Mouse (Mus musculus) kidney, adult 2 months (tissue): ENCODE data around the gene Zfp775. TPM values are rescaled to one million over a fixed set of nuclear protein-coding genes. Genes with fewer than 3 reads are reported as not detected.

Source experiments
- DNase-seq: peaks from one replicate; pipeline ENCODE4 v3.0.0; 2021
- H3K27ac ChIP-seq: fragments of 200-500 bp; 2 replicates; pipeline ENCODE4 v1.5.1; 2012; ENCODE audit warnings: low read depth, low read length, control low read depth, inconsistent platforms; ENCODE audit not compliant: insufficient read depth
- H3K27me3 ChIP-seq: fragments of 200-500 bp; replicated peaks from 2 replicates; pipeline ENCODE4 v1.6.1; 2012; ENCODE audit warnings: mild to moderate bottlenecking, moderate library complexity, low read length, inconsistent platforms; ENCODE audit not compliant: control insufficient read depth, insufficient read depth
- H3K36me3 ChIP-seq: fragments of 200-500 bp; 2 replicates; pipeline ENCODE4 v1.6.1; 2012; ENCODE audit warnings: mild to moderate bottlenecking, moderate library complexity, low read length, inconsistent platforms; ENCODE audit not compliant: control insufficient read depth, insufficient read depth
- H3K4me1 ChIP-seq: fragments of 200-500 bp; 2 replicates; pipeline ENCODE4 v1.6.1; 2011; ENCODE audit warnings: low read length; ENCODE audit not compliant: control insufficient read depth, insufficient read depth
- H3K4me3 ChIP-seq: fragments of 200-500 bp; 2 replicates; pipeline ENCODE4 v1.5.1; 2011; ENCODE audit warnings: mild to moderate bottlenecking, low read depth, low read length, control low read depth; ENCODE audit not compliant: insufficient read depth
- CTCF ChIP-seq: fragments of 200-500 bp; conservative IDR thresholded peaks from 2 replicates; pipeline ENCODE4 v1.5.1; 2011; ENCODE audit warnings: low read depth, mild to moderate bottlenecking, control low read depth, low read length, moderate library complexity, mixed read lengths; ENCODE audit not compliant: insufficient read depth, insufficient read length
- POLR2A ChIP-seq: fragments of 200-500 bp; IDR thresholded peaks from one replicate; pipeline ENCODE4 v1.6.1; 2011; ENCODE audit warnings: low read depth, low read length, control low read depth
- WGBS: fragments of 180-500 bp; shearing (Covaris S2); methylation state at CpG from one replicate; pipeline ENCODE4 v1.1.7; 2018; 5-methylcytosine and 5-hydroxymethylcytosine counted together
- polyA plus RNA-seq: library from polyadenylated mRNA; depleted of rRNA; stranded (reverse); fragments of >200 nt; gene quantifications from 2 replicates; pipeline ENCODE4 v1.2.3, GENCODE M21; 2012

Gene Zfp775
- polyA plus RNA-seq, 1 experiment = 4.3 TPM

DNA sequence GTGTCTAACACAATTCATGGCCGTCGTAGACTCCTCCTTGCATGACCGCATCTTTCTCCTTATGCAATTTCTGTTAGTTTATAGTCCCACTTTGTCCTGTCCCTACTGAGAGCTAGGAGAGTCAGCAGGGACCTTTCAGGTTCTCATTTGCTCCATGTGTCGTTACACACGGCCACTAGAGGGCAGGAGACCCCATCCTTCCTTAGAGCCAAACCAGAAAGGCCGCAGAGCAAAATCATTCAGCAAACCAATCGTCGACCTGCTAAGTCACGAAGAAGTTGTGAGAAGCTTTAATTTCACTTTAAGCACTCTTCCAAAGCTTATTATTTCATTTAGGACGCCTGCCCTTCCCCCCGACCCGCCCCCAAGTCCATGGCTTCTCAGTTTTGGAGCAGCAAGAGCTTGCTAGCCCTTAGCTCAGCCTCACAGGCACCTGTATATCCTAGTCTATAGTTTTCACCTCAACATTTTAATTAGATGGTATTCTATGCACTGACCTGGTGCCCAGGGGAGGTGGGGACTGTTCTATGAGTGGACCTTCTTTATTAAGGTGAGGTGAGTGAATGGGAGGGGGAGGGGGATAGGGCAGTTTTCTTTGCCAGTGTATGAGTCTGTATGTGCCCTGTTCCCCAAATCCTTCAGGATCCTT, 43.9 kb downstream of the Zfp775 start:
- 6% methylated on average over 12 of the region's 12 CpGs for WGBS
- H3K36me3 ChIP-seq = no peaks in the 10 kb centered on the region; the same call in 1 of the 2 replicates

DNA sequence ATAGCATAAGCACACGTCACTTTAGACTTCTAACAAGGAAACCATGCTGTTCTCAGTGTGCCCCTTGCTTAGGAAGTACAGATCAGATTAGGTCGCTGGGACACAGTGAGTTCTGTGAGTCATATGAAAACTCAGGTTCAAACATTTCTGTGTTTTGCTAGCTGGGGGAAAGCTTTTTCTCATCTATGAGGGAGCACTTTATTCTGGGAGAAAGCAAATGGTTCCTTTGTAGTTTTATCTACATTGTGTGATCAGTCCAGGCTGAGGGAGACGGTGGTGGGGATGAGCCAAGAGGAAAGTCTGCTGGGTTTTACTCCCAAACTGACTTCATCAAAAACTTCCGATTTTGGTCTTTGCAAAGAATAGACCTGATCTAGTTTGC, 44.4 kb downstream of the Zfp775 start:
- Histone ChIP-seq H3K4me3 (no peak overlapping the region), H3K4me1 (peaks cover 10% of the 10 kb centered on the region), H3K27me3 (no peaks in the 10 kb centered on the region), H3K27ac (no peak overlapping the region), H3K36me3 (no peaks in the 10 kb centered on the region; the same call in 1 of the 2 replicates)
- TF ChIP-seq POLR2A (no peak), CTCF (no peak)
- 83% methylated on average over 4 of the region's 4 CpGs for WGBS
- no peak for DNase-seq

More for the DNA sequence above, 43.9 kb downstream of the Zfp775 start:
- no peak overlapping the region for H3K4me3 ChIP-seq
- peak overlapping the region; percentile 7; the same call in 1 of the 2 replicates for H3K27ac ChIP-seq
- peaks cover 10% of the 10 kb centered on the region for H3K4me1 ChIP-seq
- TF ChIP-seq CTCF = peak; percentile 94
- no peak for TF ChIP-seq POLR2A
- DNase-seq = peak; percentile 87
- H3K27me3 ChIP-seq = no peaks in the 10 kb centered on the region

DNA sequence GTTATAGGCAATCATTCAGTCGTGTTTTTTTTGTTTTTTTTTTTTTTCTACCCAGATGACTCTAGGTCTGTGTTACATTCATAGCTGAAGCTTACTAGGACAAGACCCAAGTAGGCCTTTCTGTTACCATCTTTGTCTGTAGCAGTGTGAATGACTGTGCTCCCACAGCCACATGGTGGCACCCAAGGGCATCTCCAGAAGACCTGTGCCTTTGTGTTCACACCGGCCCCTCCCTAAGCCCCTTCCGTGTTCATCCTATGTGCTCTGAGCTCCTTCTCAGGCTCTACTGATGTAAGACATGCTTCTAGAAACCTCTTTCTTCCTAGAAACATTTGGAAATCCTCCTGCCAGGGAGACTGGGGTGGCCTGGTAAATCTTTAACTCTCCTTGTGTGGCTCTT, 45.1 kb downstream of the Zfp775 start, which contains the start of gene Gimap8:
TSS of gene Gimap8 (plus strand) at position 240 of the 400 bp plus-strand sequence.
- H3K4me3 ChIP-seq = peak within 1 kb of the TSS; percentile 44; the same call in 1 of the 2 replicates
- H3K36me3 ChIP-seq = no peaks in the 10 kb centered on the region; the same call in 1 of the 2 replicates
- TF ChIP-seq CTCF (peak; percentile 74), POLR2A (no peak)
- H3K27me3 ChIP-seq = no peaks in the 10 kb centered on the region
- H3K27ac ChIP-seq = peak within 1 kb of the TSS; percentile 58
- DNase-seq = peak; percentile 89
- WGBS = 15% methylated on average over 3 of the region's 3 CpGs
- peaks cover 10% of the 10 kb centered on the region for H3K4me1 ChIP-seq

DNA sequence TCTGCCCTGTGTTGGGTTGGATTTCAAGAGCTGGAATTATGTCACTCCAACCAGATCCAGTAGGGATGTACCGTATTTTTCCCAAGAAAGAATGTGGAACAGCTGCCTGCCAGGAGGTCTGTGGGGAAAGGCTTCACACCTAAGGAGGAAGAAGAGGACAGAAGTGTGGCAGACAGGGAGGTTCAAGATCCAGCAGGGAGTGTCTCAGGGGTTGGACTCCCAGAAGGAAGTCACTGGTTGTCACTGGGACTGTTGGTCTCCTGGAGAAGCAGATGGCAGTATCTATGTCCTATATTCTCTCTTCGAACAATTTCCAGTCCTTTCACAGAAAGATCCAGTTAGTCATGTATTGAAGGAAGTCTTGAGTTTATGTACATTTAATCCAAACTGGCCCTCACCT, 45.7 kb downstream of the Zfp775 start:
- WGBS = 59% methylated on average over 2 of the region's 2 CpGs

DNA sequence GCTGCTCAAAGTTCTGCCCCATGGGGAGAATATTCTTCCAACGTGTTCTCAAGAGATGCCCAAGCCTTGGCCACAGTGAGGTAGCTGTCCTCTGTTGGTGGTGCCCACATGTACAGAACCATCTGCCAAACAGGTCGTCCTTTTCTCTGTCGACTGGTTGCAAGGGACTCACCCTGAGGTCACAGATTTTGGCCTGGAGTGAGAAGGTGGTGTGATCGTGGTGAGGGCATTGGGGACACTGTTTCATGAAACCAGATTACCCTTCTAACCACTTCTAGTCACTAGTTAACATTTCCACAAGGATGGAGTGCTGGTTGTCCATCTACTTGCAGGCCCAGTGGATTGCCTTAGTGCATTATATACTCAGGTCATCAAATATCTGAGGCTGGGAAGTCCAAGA, 46.9 kb downstream of the Zfp775 start:
- no peak for TF ChIP-seq CTCF
- no peak for TF ChIP-seq POLR2A
- Histone ChIP-seq H3K4me1 (peaks cover 10% of the 10 kb centered on the region), H3K27ac (no peak overlapping the region), H3K4me3 (no peak overlapping the region), H3K27me3 (no peaks in the 10 kb centered on the region), H3K36me3 (no peaks in the 10 kb centered on the region; the same call in 1 of the 2 replicates)
- WGBS = 77% methylated on average over 4 of the region's 4 CpGs
- peak; percentile 80 for DNase-seq

More for the DNA sequence above, 45.7 kb downstream of the Zfp775 start:
- Histone ChIP-seq H3K36me3 (no peaks in the 10 kb centered on the region; the same call in 1 of the 2 replicates), H3K27ac (peak overlapping the region; percentile 58), H3K4me3 (peak overlapping the region; percentile 44; the same call in 1 of the 2 replicates), H3K27me3 (no peaks in the 10 kb centered on the region), H3K4me1 (peaks cover 10% of the 10 kb centered on the region)
- no peak for TF ChIP-seq CTCF
- TF ChIP-seq POLR2A = no peak
- peak; percentile 48 for DNase-seq

DNA sequence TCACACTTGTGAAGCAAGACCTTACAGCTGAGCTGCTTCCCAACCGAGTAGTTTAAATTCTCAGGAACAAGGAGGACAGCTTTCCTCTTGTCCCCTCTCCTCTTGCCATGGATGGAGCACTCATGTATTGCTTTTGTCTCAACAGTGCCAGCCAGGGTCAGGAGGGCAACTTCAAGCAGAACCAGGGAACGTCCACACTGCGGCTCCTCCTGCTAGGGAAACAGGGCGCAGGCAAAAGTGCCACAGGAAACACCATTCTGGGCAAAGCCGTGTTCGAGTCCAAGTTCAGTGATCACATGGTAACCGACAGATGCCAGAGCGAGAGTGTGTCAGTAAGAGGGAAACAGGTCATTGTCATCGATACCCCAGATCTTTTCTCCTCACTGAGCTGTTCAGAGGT, 48.2 kb downstream of the Zfp775 start:
- H3K27ac ChIP-seq = no peak overlapping the region
- WGBS = 78% methylated on average over 9 of the region's 9 CpGs

GRCm38 (mm10) chr6:48658721-48659120, 56.9 kb downstream of the Zfp775 start:
- TF ChIP-seq CTCF = no peak
- TF ChIP-seq POLR2A = no peak
- H3K27me3 ChIP-seq = no peaks in the 10 kb centered on the region
- H3K27ac ChIP-seq = no peak overlapping the region
- WGBS = 60% methylated on average over 5 of the region's 5 CpGs
- no peaks in the 10 kb centered on the region for H3K4me1 ChIP-seq
- no peak for DNase-seq
- H3K36me3 ChIP-seq = no peaks in the 10 kb centered on the region
- H3K4me3 ChIP-seq = no peak overlapping the region

More for the DNA sequence above, 48.2 kb downstream of the Zfp775 start:
- peak; percentile 49 for DNase-seq
- no peak overlapping the region for H3K4me3 ChIP-seq
- H3K27me3 ChIP-seq = no peaks in the 10 kb centered on the region
- peaks cover 10% of the 10 kb centered on the region for H3K4me1 ChIP-seq
- H3K36me3 ChIP-seq = no peaks in the 10 kb centered on the region; the same call in 1 of the 2 replicates
- TF ChIP-seq POLR2A (no peak), CTCF (no peak)
